Mouse (Mus musculus) G1E-ER4 (cell line): Measurements from ENCODE around the gene BC005624. TPM values are rescaled to one million over a fixed set of nuclear protein-coding genes. Genes with fewer than 3 reads are reported as not detected.

Experiments
- GATA1 ChIP-seq: IDR thresholded peaks from one replicate; pipeline ENCODE4 v1.8.0; 2012; ENCODE audit warnings: low read length, inconsistent platforms
- polyA plus RNA-seq: library from polyadenylated mRNA; stranded (reverse); fragments of >175 nt; gene quantifications from 2 replicates; pipeline ENCODE4 v1.2.3, GENCODE M21; 2012

BC005624 gene
- polyA plus RNA-seq, 1 experiment, result 10.4 TPM

- no peak for TF ChIP-seq GATA1
These were observed 13.5 kb upstream of the BC005624 start for GRCm38 (mm10) chr2:30995432-30995996.

GRCm38 (mm10) chr2:30994853-30995252 lies 12.9 kb upstream of the BC005624 start:
- TF ChIP-seq GATA1, result no peak

GRCm38 (mm10) chr2:30990221-30990620 lies 8.2 kb upstream of the BC005624 start:
- TF ChIP-seq GATA1, result no peak

DNA sequence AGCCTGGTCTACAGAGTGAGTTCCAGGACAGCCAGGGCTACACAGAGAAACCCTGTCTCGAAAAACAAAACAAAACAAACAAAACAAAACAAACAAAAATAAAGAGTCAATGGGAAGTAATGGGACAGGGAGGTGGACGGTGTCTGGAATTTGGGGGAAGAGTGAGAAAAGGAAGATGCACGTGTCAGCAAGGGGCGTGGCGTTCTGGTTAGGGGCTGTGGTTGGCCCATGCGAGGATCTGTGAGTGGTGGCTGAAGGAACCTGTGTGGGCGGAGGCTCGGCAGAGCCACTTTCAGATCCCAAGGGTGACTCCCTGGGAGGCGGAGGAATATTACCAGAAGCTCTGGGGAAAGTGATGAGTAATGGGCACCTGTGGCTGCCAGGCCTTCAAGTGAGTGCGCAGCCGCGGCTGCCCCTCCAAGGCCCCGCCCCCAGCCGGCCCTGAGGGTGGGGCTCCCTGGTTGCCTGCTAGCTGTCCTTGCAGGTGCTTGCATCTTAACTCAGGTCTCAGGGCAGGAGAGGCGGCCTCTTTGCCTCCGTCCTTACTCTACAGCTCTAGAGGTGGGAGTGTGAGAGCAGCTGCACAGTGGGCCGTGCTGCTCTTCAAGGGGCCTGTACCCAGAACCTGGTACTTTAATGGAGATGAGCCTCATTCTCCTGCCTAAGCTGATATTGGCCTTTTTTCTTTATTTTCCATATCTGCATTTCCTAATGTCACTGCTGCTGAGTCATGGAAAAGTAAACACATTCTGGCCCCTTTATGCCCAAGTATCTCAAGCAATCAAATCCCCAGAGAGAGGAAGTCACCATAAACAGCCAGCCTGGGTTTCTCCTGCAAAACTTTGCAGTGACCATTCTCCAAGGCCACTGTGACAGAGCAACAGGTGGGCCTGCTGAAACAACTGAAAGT lies 3.4 kb upstream of the BC005624 start:
- no peak for TF ChIP-seq GATA1

- no peak for TF ChIP-seq GATA1
These were observed 1.0 kb upstream of the BC005624 start for GRCm38 (mm10) chr2:30983024-30983423.

- no peak for TF ChIP-seq GATA1
These were observed 14.4 kb downstream of the BC005624 start, which contains the start of gene Tor1a for GRCm38 (mm10) chr2:30967352-30968327. TSS of gene Tor1a (minus strand) at chr2:30967933.

DNA sequence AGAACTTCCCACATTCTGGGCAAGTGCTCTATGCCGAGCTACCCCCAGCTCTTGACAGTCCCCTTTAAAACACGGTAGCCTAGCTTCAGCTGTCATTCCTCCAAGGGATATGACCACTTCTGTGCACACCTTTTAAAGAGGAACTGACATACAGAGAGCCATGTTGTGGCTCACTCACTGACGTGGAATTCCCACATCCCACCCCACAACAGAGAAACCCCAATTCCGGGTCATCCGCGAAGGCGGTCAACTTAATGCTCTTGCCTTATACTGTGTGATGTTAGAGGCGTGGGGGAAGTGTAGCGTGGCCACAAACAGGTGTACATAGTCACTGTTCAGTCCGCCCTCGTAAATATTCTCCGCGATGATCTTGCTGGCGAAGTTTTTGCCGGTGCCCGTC lies 15.2 kb downstream of the BC005624 start:
- no peak for TF ChIP-seq GATA1

GRCm38 (mm10) chr2:30965627-30966026 lies 16.4 kb downstream of the BC005624 start:
- TF ChIP-seq GATA1, result no peak

DNA sequence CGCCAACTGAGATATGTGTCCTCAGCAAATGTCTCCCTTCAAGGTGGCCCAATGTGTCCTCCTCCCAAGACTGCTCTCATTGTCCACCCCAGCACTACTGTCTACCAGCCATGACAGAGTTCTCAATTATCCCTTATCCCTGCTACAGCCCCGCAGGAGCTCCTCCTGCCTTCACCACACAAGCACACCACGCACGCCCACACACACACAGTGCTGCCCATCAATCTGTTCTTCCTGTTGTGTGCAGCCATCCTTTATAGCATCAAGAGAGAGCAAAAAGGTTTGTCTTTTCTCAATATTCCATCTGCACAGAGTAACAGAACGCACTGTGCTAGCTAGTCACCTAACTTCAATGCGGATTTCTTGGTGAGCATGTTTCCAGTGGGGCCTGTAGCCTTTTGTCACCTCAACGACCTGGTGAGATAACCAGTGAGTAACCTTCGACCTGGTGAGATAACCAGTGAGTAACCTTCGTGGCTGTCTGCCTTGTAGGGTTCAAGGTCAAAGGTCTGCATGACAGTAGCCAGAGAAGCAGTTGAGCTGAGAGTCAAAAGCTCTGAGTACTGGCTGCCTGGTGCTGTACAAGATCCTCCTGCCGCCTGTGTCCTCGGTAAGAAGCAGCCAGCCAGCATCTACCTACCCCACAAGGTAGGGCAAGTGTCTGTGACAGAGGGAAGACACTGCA lies 19.3 kb downstream of the BC005624 start:
- TF ChIP-seq GATA1, result no peak

DNA sequence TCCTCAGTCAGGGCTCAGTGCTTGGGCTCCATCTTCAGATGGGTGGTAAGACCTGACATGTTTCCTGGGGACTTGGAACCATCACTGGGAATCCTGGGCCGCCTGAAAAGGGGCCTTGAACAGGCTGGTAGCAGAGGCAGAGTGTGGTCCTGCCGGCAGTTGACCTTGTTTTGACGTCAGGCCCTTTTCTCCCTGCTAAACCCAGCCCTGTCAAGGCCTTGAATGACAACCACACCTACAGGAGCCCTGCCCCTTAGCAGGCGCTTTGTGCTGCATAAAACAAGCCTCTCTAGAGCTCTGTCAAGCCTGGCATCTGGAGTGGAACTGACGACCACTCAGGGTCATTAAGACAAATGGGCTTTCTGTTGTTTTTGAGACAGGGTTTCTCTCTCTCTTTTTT lies 22.1 kb downstream of the BC005624 start:
- no peak for TF ChIP-seq GATA1

- no peak for TF ChIP-seq GATA1
These were observed 23.3 kb downstream of the BC005624 start for GRCm38 (mm10) chr2:30958726-30959125.

DNA sequence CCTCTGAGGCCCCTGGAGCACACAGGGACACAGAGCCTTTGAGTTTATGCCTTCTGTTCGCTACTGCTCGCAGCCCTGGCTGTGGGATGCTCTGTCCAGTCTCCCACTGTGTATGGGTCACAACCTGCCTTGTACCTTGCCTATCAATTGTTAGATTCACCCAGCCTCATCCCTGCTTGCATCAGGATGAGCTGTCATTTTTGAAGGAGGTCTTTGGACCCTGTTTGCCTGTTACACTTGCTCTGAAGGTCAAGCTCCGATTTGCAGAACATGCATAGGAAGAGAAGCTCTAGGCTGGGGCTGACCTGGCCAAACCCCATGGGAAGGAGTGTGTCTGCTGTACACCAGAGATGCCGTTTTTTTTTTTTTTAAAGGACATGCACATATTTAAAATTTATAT lies 24.5 kb downstream of the BC005624 start:
- no peak for TF ChIP-seq GATA1

GRCm38 (mm10) chr2:30954797-30955196 lies 27.2 kb downstream of the BC005624 start:
- no peak for TF ChIP-seq GATA1

GRCm38 (mm10) chr2:30952824-30953490 lies 29.0 kb downstream of the BC005624 start, which contains the start of gene Tor1b:
TSS of gene Tor1b (plus strand) at chr2:30952959.
- no peak for TF ChIP-seq GATA1
